Mouse (Mus musculus): ENCODE results near the gene Irf3.
A peak's percentile ranks its signal among the peaks of the same experiment; 100 is the strongest.
"Not testable (repeated sequence)": the region's sequence is repeated elsewhere in the genome, so short reads cannot be mapped to it uniquely, and the experiment has no call there.

Irf3 gene

DNA sequence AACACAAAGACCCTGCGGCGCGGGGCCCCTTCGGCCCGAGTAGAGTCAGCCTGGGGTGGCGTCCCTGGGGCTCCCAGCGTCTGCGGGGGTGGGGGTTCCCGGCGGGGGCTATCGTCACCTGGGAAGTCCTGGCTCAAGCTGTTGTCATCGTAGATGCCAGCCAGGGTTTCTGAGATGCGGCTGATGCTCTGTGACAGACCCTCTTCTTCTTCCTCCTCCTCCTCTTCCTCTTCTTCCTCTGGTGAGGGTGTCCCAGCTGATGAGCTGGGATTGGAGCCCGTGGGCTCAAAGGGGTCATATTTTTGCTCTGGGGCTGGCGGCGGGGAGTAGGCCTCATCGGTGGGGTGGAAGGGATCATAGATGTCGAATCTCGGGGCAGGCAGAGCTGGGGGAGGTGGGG, 11.0 kb downstream of the Irf3 start:
- no peak for DNase-seq

DNA sequence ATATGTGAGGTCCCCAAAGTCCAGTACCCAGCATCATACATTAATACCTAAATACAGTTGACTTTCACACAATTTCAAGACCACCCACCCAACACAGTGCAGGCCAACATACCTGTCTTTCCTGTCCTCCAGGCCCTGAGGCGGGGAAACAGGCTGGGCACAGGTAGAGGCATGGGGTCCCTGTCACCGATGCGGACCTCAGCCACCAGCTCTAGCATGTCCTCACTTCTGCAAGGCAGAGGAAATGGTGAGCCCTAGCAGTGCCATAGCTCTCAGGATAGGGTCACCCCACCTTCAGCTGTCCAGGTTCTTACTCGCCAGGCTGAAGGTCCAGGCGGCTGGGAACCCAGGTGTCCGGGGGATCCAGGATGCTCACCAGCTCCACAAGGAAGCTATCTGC, 14.6 kb downstream of the Irf3 start:
- no peak for DNase-seq

DNA sequence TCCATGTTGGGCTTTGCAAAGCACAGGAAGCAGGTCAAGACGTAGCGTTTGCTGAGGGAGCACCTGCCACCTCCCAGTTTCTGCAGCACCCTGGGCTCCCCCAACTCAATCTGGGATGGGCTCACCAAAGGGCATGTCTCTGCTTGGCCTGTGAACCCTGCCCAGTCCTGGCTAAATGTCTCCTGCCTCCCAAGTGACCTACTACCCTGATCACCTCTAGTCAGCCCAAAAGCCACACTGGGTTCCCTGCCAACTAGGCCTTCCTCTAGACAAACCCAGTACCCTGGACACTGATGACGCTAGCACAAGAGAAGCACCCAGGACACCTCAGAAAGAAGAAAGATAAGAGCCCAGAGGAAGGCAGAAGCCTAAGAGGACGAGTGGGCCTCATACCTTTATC, 15.4 kb downstream of the Irf3 start:
- DNase-seq: no peak

DNA sequence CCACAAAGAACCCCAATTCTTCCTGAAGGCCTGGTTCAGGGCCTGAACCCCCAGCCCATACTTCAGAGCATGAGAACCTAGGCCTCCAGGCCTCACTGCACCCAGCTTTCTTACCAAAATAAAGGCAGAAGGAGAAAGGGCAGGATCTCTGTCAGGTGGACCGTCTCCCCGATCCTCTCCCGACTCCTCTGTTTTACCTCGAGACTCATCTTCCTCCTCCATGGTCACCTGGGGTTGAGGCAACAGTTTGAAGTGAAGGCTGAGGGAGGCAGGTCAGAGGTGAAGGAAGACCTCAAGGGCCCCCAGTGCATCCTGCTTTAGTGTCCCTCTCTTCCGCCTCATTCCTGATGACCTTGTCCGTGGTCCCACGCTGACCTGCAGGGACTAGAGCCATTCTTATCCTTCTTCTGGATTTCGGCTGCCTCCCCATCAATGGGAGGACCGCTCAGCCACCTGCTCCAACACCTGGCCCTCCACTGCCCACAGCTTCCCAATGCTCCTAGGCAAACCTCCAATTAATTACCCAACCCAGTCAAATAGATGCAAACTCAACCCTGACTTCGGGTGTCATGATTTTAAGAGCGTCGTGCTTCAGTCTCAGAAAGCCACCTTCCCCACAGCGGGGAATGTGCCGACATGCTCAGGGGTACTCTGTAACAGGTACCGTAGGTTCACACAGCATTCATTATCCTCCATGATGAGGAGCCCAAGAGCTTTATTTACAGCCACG, 16.1 kb downstream of the Irf3 start:
- no peak for DNase-seq

DNA sequence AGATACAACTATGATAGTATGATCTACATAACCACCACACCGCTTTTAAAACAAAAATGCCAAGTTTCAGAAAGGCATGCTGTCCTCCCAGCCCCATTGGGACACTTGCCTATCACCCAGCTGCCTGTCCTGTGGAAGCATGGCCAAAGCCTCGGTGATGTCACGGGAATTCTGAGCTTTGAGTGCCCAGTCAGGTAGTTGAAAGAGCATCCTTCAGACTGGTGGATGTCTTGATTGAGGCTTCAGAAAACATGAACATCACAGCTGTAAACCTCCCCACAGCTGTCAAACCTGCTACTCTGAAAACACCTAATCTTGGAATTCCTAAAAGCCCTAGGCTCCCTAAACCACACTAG, 16.6 kb downstream of the Irf3 start:
- DNase-seq: no peak

DNA sequence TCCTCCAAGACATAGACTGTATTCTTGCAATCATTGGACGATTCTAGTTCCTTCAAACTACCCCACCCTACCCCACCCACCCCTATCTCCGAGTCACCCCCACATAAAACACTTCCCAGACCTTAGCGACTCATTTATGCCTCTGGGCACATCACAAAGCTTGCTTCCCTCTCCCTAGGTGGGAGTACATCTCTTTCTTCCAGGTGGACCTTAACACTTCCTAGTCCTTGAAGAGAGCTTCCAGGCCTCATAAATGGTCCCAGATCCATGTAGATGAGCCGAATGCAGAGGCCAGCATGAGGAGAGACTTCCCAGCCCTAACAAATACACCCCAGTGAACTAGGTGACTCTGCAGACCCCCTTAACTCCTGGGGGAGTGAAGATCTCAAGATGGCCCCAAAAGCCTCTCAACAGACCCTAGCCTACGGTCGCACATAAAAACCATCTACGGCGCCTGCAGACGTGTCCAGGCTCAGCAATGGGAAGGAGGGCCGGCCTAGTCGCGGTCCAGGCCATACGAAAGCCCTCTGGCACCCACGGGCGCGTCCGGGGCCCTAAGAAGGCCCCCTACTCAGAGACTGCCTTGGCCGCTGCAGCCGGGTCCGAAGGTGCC, 18.0 kb downstream of the Irf3 start:
- DNase-seq: no peak

DNA sequence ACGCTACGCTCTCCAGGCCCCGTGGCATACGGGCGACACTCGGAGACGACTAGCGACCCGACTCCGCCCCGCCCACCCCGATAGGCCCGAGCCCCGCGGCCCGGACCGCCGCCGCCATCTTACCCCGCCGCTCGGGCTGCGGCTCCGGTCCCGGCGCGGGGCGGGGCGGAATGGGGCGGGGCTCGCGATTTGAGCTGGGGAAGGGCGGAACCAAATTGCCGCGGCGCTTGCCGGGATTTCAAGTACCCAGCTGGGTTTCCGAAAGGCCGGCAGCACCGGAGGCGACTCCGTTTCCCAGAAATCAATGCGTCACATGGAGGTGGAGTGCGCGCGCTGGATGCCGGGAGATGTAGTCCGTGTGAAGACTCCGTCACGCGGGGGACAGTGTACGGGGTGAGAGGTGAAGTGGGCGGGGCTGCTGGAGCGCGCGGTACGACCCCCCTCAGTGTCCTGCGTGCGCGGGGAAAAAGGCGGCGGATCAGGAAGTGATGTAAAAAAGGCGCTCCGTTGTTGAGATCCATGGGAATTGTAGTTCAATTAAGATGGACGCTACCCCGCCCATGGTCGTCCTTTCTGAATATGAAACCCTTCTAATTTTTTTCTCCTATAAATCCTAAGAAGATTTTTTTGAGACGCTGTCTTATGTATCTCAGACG, 18.6 kb downstream of the Irf3 start, which contains the start of gene Scaf1:
TSS of gene Scaf1 (minus strand) at position 407 of the 656 bp plus-strand sequence.
- DNase-seq: peak; percentile 99

DNA sequence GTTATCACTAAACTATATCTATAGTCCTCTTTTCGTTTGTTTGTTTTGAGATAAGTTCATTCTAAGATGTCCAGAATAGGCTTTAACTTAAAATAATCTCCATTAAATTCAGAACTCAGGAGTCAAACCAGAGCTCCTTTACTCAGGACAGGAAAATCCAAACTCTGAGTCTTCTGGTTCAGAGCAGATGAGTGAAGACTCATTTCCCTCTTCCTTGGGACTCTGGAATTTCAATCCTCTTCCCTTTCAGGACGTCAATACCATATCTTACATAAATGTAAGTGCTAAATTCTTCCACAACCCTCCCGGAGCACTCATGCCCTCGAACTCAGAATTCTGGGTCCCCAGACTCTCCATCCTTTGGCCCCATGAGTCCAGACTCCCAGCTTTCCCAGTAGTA, 19.3 kb downstream of the Irf3 start:
- DNase-seq: no peak

DNA sequence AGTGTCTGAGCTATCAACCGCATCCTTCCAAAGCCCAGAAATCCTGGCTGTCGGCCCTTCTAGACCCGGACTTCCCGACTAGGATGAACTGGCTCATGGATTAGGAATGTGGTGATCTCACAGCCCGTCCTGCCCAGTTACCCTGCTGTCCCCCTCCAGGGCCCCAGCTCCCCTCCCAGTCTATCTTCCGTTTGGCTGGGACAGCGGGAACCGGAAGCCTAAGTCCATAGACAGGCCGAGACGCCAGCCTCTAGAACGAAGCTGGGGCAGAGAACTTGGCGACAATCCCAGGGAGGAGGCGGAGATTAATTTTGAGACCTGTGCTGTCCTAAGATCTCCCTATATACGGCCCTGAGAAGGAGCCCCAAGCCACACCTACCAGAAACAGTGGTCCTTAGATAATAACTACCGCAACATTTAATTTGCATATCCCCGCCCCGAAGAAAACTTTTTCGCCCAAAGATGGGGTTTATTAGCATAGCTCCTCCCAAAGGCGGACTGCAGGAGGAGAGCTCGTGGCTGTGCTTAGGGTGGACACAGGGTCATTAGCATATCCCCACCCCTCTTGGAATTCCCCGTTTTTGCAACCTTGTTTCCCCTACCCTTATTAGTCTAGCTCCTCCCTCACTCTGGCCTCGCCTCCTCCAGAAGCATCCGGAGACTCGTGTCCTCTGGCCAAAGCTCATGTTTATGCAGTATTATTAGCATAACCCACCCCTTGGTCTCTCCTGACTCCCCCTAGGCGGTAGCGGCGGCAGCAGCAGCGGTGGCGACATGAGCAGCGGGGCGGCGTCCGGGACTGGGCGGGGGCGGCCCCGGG, 20.0 kb downstream of the Irf3 start, which contains the start of gene Rras:
TSS of gene Rras (plus strand) at position 720 of the 820 bp plus-strand sequence.
- DNase-seq: peak; percentile 78 to 79

DNA sequence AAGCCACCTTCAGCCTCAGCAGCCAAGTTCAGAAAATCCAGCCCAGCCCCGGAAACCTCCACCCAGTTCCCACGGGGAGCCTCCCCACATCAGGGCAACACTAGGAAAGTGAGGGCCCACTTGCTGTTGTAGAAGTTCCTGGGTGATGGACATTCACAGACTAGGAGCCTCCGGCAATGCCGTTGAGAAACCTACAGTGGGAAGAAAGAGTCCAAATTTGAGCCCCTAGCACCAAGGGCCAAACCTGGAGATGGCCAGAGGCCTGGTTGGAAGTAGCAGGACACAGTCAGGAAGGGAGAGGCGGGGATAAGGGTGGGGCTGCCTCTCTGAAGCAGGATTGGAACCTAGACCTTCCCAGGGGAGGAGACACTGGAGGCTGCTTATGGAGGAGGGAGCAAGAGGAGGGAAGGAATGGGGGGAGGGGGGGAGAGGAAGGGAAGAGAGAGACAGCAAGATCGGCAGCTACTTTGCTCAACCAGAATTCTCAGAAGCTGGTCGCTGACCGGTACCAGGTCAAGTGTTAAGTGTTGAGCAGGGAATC, 21.7 kb downstream of the Irf3 start:
- DNase-seq: no peak

DNA sequence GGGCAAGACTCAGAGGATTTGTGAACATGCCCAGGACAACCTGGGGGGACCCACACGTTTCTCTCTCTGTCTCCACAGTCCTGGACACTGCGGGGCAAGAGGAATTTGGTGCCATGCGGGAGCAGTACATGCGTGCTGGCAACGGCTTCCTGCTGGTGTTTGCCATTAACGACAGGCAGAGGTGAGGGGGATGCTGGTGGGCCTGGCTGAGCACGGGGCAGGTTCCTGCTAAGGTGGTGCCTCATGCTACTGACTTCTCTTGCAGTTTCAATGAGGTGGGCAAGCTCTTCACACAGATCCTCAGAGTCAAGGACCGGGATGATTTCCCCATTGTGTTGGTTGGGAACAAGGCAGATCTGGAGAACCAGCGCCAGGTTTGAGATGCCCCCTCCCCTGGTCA, 22.8 kb downstream of the Irf3 start:
- DNase-seq: no peak

DNA sequence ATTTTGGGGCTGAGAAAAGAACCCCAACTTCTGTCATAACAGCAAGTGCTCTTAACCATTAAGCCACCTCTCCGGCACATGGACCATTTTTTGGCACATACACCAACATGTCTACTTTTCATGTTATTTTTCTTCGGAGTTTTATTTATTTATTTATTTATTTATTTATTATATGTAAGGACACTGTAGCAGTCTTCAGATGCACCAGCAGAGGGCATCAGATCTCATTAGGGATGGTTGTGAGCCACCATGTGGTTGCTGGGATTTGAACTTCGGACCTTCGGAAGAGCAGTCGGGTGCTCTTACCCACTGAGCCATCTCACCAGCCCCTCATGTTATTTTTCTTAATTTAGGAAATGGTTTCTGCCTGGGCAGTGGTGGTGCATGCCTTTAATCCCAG, 26.3 kb downstream of the Irf3 start:
- DNase-seq: not testable (repeated sequence)

DNA sequence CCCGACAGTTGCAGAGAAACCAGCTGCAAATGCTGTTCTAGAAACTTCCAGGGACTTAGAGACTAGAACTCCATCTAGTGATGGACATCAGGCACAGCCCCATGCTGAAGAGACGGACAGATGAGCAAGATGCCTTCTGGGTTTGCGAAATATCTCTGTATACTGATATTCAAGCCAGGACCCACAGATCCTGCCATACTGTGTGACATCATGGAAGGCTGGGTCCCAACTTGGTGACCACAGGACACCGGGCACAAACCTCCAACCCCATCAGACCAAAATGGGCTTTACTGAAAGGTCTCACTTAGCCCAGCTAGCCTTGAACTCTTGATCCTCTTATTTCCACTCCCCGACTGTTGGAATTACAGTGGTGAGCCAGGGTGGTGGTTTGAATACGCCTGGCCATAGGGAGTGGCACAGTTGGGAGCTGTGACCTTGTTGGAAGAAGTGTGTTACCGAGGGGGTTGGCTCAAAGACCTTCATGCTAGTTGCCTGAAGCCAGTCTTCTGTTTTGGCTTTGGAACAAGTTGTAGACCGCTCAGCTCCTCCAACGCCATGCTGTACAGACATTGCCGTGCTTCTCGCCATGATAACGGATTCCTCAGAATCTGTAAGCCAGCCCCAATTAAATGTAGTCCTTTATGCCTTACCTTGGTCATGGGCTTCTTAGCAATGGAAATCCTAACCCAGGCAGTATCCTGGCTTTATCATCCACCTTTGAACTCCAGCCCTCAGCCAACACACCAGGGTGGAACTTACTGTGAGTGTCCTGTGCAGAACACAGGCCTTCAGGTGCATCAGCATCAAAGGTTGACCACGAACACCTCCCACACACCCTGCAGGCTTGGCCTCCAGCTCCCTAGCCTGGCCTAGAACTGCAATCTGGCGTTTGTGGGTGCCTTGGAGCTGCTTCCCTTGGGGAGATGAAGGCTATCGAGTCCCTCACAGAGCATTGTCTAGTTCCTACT, 27.1 kb downstream of the Irf3 start:
- DNase-seq: no peak

DNA sequence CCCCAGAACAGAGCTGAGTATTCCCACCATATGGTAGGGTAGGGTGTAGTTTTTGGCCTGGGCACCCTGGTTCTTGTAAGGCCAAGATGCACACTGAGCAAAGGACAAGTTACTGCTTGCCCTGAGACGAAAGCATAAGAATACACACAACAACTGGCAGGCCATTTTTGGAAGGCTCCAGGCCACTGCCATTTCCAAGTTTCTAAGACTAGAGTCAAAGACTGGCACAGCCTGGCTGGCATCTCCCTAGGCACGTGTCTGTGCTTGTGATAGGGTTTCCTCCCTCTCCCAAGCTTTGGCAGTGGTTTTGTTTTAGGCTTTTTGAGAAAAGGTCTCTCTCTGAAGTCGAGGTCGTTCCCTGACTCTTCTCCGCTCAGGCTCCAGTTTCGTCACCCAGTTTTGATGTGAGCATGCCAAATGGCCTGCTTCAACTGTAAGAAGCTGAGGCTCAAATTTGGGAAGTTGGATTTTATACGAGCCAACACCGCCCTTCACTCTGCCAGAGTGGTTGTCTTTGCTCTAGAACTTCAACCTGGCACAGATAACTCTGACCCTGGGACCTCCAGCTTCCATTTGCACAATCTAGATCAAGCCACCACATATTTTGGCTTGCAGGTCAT, 28.3 kb downstream of the Irf3 start:
- no peak for DNase-seq

DNA sequence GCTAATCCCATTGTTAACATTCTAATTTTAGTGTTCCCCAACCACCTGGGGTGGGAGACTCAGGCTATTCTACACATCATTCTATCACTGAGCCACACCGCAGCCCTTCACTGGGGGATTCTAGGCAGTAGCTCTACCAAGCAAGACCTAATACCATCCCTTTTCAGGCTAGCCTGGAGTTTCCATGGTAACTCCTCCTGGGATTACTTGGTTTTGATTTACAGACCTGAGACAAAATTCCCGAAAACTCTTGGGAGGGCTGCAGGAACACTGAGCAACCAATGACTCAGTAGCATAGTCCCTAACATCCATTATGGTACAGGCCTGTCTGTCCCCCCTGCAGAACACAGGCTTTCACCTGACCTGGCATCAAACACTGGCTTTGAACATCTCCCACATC, 28.8 kb downstream of the Irf3 start:
- DNase-seq: no peak

DNA sequence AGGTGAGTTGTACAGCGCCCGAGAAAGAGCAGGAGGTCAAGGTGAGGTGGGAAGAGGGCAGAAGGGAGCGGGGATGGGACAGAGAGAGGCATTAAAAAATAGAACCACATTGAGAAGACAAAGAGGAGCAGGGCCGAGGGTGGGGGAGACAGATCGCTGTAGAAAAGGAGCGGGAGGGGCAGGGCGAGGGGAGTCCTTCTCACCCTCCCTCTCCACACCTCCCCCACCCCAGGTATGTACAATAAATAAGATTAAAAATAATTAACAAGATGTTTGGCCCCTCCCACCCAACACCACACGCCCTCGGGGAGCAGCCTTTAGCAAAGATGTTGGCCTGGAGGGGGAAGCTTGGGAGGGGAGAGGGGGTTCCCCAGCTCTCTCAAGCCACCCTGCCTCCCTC, 30.3 kb downstream of the Irf3 start:
- DNase-seq: no peak

DNA sequence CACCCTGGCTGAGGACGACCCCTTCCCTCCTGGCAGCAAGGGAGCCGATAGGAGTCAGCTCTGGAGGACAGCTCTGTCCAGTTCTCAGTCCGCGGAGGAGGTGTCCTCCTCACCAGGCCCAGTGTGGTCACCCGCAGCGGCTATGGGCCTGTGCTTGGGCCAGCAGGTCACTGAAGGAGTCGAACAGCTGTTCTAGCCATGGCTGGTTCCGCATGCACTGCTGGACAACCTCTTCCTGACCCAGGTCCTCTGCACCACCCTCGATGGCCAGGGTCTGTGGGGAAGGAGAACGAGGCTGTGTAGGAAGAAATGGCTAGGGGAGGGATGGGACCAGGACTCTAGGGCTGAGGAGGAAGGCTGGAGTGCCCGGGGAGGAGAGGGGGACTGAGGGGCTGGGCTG, 30.9 kb downstream of the Irf3 start:
- DNase-seq: no peak

DNA sequence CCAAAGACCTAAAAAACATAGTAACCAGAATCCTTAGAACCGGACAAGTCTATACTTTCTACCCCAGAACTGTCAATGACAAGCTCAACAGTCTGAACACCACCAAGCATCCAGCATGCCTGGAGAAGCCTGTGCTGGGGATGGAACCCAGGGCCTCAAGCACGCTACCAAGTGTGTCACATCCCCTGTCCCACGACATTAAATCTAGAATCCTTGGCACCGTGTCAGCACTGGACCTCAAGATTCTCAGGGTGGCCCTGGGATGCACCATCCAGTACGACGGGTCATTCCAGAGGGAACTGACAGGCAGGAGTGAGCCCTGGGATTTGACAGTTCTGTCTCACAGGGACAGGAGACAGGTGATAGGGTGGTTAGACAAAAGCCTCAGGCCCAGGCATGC, 32.5 kb downstream of the Irf3 start:
- no peak for DNase-seq

DNA sequence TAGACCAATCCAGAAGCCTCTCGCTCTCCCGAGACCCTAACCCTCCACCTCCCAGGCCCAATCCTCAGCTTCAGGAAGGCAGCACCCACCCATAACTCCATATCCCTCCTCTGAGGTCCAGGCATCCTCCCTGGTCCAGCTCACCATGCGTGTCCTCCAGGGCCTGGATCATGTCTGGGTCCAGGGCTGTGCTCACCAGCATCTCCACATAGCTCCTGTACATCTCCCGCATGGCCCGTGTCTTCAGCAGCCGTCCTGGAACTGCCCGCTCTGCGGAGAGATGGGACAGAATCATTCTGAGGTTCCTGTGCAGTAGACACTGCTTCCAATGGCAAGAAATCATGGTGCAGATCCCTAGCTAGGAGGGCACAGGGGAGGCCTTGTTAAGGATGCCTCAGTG, 33.4 kb downstream of the Irf3 start:
- DNase-seq: no peak

DNA sequence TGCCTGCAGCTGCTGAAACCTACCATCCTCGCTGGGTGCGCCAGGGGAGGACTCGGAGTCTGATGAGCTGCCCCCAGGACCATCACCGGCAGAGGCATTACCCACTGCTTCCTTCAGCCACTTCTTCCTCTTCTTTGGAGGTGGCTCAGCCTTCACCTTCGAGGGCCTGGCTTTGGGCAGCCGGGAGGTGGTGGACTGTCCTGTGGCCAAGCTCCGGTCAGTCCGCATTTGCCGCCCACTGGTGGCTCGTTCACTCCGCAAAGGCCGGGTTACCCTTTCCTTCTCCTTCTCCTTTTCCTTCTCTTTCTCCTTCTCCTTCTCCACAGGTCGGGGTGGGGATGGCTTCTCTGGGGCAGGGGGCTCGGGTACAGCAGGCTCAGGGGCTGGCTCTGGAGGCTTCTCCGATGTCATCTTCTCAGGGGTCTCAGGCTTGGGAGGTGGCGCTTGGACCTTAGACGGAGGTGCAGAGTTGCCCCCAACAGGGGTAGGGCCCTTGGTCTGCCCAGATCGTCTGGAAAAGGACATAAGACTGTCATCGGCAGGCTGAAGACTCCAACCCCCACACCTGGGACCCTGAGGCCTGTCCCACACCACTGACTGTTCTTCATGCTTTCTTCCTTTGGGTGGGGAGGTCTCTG, 36.4 kb downstream of the Irf3 start:
- no peak for DNase-seq

DNA sequence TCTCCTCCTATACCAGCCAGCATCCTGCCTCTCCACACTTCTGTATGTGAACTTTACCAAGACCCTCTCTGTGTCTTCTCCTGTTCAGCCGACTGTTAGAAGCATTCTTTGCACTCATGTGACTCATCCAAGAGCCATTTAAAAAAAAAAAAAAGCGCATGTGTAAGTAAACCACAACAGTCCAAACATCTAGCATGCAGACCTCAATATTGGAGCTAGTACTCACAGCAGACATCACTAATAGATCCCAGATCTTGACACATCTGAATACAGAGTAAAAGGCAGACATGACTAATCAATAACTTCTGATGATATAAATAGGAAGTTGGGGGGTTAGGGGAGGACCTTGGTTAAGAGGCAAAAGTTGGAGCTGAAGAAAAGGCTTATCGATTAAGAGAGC, 38.2 kb downstream of the Irf3 start:
- no peak for DNase-seq
